Mouse (Mus musculus) erythroblast, embryonic 14.5 days (primary cell): ENCODE results near the gene Adamts12.

Experiments
- GATA1 ChIP-seq: IDR thresholded peaks from 2 replicates; pipeline ENCODE4 v1.6.1; 2012; ENCODE audit warnings: low read length, inconsistent platforms, mixed read lengths
- TAL1 ChIP-seq: IDR thresholded peaks from 3 replicates; pipeline ENCODE4 v1.6.1; 2012; ENCODE audit warnings: low read length, inconsistent platforms, mixed read lengths

DNA sequence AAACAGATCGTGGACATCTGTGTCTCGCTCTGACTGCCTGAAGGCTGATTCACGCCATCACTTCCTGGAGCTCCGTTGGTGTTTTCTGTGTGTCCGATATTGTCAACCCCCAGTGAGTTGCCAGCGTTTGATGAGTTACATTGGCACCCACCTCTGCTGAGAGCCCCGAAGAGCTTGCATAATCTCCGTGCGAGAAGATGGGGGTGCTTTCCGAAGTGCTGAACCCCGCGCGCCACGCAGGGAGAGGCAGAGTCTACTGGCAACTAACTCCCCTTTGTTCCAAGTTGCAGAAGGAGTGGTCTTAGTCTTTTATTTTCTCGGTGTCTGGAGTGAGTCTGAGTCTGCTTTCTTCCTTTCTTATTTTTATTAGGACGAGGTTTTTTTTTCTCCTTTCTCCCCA, 26.9 kb upstream of the Adamts12 start, which contains the start of gene Rxfp3:
- TF ChIP-seq TAL1 (no peak), GATA1 (no peak)
